Mouse (Mus musculus) urinary bladder, postnatal 4 days (tissue): Measurements from ENCODE around the gene Cyp2d40.
A peak's percentile ranks its signal among the peaks of the same experiment; 100 is the strongest.
"Not testable (repeated sequence)": the region's sequence is repeated elsewhere in the genome, so short reads cannot be mapped to it uniquely, and the experiment has no call there.

Experiments used
- DNase-seq, 2 experiments: peaks; one replicate each; pipeline ENCODE4 v3.0.0; 2021 to 2022; ENCODE audit warnings: low spot score in 2 of 2

Gene Cyp2d40

DNA sequence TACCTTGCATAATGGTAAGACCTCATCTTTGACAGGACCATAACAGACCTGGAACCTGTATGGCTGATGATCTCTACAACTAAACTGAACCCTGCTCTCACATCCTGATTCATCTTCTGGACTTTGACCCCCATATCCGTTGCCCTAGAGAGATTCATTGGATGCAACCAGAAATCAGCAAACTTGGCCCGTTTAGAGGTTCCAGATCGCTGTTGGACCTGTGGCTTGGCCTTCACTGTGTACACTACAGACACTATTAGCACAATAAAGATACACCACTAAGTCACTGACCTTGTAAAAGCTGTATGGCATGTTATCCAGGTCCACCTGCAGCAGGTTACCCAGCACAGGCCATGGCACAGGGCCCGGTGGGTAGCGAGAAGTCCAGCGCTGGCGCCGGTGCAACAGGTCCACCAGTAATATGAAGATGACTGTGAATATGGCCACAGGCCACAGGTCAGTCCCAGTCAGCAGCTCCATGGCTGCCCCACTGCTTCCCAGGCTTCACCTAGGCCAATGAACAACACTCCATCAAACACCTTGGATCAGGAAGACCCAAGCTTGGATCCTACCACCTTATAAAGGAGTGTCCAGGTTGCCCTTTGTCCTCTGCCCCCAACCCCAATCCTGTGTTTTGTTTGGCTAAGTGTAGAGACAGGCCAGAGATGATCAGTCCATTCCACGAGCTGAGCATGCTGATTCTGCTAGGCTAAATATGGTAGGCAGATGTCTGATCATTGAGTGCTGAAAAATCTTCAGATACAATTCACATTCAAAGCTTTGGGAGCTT, at the start of gene Cyp2d40:
Gene Cyp2d40 (minus strand): TSS at position 553 of the 790 bp plus-strand sequence.
- DNase-seq = no peak

DNA sequence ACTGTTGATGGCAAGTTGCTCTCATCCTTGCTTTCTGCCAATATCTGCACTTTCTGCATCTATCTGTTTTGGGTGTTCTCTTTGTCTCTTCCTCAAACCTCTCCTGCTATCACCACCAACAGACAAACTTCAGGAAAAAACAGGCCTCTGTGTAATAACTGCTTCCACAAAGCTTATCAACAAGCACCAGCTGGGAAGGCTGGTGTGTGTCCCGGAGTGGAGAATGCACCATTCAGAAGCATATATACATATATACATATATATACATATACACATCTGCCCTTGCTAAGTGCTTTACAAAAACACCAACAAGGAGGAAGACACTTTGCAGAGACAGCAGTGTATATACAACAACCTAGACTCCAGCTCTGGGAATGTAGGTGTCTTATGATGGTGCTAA, 46.6 kb upstream of the Cyp2d40 start:
- DNase-seq = no peak

DNA sequence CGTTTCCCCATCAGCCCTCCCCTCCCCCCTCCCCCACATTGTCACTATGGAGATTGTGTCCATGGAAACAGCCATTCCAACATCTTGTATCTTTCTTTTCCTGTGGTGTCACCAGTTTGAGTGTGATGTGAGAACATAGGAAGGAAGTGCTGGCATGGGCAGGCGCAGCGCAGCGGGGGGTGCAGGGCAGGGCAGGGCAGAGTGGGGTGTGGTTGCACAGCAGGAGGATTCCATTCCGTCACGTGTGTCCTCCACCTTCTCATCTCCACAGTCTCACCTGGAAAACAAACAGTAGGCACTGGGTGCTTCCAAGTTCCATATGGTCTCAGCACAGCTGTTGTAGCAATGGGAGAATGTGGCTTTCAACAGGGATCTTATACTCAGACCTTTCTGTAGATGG, 45.5 kb upstream of the Cyp2d40 start:
- no peak for DNase-seq

DNA sequence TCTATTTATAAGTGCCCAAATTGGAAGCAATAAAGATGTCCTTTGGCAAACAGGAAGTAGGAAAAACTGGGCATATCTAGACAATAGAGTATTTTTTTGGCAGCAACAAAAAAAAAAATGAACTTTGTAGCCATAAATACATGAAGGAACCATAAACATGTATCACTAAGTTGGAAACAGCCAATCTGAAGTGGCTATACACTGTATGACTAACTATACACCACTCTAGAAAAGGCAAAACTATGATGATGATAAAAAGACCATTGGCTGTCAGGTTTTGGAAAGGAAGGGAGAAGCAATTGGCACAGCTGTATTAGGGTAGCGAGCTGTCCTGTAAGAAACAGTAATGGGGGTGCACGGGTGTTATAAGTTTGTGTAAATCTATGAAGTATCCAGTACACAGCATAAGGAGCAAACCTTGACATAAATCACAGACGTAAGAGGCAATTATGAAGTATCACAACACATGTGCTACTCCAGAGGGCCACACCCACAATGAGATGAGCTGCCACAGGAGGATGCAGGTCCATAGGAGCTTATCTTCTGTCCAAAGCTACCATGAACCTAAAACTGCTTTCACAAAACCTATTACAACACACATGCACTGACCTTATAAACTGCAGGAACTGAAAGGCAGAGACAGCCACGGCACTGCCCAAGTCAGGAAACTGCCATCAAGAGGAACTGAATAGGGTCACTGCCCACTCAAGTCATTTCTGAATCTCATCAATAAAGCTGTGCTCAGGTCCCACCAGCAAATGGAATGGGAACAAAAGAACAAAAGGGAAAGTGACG, 43.2 kb upstream of the Cyp2d40 start:
- no peak for DNase-seq

DNA sequence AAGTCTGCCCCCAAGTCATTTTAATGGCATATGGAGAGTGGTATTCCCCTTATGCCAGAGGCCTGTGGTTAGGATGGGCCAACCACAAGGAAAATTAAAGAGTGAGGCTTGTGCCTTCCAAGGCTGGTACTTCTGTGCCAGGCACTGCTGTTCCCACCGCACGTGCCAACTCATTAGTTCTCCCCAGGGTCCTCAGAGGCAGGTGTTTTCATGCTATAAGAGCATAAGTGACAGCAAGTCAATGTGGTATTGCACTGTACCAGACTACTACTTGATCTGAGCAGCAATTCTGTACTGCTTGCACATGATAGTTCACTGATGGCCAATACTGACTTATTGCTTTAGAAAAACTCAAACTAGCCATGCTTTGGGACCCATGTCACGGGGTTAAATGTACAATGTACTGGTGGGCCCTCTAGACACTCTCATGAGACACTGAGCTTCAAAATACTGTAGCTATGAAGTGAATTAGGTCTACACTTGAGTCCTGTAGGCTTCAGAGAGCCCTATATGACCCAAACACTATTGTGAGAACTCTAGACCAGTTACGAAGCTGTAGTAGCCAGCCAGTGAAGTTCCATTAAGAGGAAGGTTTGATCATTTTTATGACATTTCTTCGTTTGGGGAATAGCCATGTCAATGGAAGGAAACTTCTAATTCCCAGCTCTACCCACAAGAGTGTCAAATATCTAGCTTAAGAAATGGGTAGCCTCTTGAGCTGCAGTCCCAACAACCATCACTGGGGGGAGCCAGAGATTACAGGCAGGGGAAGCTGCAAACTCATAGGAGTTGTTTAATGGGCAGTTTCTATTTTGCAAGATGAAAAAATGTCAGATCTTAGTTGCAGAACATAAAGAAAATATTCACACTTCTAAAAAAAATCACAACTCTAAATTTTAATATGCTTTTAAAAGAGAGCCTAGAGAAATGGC, 41.0 kb upstream of the Cyp2d40 start:
- peak; percentile 56 to 87 for DNase-seq

DNA sequence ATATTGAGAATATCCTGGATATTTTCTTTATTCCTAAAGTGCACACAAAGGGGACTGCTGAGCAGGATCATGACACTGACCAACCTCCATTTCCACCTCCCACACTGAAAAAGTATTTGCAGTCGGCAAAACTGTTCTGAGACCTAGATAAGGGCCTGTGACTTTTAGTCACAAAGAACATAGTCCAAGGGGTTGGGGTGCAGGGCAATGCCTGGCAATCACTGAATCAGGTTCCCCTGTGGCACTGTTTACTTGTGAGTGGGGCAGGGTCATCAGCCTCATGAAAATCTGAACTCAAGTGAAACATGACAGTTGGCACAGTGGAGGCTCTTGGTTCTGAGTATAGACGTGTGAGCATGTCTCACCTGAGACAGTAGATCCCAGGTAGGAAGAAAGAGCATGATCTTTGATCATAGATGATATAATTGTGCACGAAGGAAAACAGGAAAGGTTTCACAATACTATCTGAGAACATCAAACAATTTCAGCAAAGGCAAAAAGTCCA, 32.0 kb upstream of the Cyp2d40 start:
- DNase-seq = no peak

DNA sequence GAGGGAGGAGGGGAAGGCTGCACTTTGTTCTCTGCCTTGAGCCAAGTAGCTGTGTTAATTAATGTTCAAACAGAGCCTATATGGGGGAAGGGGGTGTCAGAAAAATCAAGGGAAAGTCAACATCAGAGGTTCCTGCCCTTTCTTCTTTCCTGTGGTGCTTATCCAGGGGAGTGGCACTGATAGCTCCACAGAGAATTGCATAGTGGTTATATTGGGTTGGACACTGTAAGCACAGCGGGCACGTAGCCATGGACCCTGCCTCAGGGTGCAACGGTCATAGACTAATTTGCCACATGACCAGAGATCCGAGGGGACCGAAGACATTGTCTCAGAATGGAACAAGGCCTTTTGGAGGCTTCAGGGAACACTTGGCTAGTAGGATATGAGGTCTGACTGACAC, 30.3 kb upstream of the Cyp2d40 start, which contains the start of gene Cyp2d26:
Gene Cyp2d26 (minus strand): TSS at position 18 of the 400 bp plus-strand sequence.
- DNase-seq = no peak

DNA sequence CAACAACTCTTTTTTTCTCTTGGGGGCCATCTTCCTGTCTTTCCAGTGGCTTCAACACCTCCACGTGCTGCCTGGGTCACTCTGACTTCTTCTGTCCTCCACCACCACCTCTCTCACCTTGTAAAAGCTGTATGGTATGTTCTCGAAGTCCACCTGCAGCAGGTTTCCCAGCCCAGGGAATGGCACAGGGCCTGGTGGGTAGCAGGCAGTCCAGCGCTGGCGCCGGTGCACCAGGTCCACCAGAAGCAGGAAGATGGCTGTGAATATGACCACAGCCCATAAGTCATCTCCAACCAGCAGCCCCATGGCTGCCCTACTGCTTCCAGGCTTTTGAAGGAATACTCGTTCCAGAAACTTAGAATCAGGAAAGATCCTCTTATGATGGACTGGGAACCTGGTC, 29.9 kb upstream of the Cyp2d40 start:
- no peak for DNase-seq

DNA sequence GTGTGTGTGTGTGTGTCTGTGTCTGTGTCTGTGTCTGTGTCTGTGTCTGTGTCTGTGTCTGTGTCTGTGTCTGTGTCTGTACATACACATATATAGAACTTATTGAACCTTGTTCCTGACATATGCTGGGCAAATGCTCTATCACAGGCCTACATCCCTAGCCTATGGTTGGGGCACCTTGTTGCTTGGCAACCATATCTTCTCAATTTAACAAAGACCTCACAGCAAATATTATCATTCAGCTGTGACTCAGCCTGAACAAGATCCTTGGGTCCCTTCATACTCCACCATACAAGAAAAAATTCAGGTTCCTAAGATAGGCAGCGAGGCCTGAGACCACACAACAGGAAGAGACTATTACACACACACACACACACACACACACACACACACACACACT, 29.5 kb upstream of the Cyp2d40 start:
- DNase-seq = no peak

DNA sequence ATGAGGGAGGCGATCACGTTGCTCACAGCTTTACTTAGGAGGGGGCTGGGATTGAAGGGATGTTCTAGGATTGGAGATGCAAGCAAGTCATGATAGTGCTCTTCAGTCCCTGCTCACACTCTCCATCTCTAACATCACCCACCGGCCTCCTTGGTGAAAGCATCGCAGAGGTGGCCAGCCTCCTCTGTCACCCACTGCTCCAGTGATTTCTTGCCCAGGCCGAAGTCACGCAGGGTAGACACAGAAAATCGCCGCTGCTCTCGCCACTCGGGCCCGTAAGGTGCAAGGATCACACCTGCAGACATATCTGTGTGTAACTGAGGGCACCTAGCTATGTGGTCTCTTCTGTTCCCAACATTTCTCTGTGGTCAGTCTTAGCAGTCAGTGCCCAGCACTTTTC, 28.6 kb upstream of the Cyp2d40 start:
- DNase-seq = no peak

DNA sequence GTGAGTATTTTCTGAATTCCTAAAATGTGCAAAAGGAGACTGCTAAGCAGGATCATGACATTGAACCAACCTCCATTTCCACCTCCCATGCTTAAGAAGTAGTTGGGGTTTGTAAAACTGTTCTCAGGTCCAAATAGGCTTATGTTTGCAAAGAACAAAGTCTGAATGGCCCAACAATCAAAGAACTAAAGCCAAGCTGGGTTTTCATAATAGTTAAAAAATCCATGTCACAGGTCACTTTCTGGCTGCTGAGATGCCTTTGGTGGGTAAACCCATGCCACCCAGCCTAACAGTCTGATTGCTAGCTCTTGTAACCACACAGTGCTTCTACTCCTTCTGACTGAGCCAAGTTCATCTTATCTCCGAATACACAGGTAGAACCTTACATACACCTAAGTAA, 20.6 kb upstream of the Cyp2d40 start:
- DNase-seq = no peak

DNA sequence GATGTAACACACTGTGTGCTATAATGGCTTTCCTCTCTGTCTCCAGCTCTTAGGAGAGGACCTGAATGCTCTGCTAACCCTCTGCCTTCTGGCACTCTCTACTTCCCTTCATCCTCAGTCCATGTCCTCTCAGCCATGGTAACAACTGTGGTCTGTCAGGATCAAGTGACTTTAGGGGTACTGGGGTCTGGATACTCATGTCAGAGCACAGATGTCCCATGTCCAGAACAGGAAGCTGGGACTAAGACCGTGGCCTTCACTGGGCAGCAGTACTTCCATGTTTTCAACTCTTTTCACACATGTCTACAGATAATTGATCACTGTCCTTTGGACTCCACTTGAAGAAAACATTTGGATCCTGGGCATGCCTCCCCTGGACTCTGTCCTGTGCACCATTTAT, 19.8 kb upstream of the Cyp2d40 start:
- no peak for DNase-seq

DNA sequence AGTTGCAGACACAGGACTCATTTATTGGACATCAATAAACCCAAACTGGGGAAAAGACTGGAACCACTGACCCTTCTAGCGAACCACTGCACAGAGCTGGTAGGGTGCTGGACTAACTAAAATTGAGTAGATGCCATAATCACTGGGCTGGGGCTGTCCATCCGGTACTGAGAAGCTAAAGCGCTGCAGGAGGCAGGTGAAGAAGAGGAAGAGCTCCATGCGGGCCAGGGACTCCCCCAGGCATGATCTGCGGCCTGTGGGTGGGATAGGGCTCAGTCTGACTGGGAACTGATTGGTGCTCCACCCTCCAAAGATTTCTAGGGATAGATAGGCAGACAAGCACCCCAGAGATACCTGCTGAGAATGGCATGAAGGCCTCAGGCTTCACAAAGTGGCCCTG, 13.9 kb upstream of the Cyp2d40 start:
- not testable (repeated sequence) for DNase-seq

DNA sequence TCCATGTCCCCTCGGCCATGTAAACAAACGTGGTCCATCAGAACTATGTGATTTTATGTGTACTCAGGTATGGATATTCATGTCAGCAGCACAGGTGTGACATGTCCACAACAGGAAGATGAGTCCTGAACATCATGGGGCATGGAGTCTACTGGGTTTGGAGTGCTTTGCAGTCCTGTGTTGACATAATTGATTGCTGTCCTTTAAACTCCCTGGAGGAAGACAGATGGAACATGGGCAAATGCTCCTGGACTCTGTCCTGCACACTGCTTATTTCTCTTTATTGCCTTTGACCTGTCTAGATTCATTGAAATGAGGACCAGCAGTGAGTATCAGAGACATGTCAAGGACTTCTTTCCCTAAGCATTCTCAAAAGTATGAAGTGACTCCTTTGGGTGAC, 2.0 kb upstream of the Cyp2d40 start:
- DNase-seq = no peak

DNA sequence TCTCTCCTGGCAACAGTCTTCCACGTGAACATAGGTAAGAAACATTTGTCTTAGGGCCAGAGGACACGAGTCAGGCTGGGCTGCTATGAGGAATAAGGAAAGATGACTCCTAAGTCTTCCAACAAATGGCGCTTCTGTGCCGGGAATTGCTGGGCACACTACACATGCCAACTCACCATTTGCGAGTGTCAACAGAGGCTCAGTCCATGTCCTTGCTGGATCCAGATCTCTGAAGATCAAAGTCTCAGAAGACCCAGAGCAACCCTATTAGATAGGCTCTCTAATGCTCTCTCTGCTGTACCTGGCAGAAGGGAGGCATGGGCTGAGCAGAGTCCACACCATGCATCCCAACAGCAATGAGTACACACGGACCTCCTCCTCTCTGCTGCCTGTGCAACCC, 898 bp upstream of the Cyp2d40 start:
- no peak for DNase-seq

DNA sequence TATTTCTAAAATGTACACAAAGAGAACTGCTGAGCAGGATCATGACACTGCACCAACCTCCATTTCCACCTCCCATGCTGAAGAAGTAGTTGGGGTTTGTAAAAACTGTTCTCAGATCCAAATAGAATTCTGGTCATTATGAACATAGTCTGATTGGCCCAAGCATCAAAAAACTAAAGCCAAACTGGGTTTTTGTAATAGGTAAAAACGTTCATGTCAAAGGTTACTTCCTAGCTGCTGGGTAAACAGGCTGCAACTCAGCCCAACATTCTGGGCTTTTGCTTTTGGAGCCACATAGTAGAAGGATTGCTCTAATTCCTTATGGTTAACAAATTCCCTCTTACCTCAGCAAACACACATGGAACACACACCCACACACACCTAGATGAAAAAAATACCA, 15.8 kb downstream of the Cyp2d40 start:
- no peak for DNase-seq

DNA sequence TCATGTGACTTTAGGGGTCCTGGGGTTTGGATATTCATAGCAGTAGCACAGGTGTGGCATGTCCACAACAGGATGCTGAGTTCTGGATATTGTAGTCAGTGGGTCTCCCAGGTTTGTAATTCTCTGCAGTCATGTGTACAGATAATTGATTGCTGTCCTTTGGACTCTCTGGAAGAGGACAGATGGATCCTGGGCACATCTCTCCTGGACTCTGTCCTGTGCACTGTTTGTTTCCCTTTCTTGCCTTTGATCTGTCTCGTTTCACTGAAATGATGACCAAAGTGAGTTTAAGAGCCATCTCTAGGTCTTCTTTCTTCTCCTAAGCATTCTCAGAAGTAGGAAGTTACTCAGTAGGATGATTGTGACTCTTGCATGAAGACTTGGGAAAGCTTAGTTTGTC, 16.5 kb downstream of the Cyp2d40 start:
- DNase-seq = no peak

DNA sequence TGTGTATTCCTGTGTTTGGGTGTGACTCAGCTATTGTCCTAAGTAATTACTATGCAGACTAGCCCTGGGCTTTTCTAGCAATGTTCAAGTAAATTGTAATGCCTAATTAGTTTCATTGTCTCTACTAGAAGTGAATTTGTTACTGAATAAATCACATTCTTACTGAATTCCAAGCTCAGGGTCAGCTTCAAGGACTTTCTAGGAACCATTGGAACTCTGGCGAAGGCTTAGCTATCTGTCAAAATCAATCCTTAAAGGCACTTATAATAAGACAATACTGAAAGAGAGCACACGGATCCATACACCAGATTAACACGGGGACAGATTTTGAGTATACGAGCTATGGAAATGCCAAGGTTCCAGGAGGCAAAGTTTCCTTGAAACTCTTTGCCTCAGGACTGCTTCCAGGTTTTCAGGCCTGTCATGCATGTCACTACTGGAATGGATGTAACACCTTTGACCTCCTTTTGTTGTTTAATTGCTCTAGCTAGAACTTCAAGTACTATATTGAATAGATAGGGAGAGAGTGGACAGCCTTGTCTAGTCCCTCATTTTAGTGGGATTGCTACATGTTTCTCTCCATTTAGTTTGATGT, 30.6 kb downstream of the Cyp2d40 start:
- DNase-seq = not testable (repeated sequence)
